Mouse (Mus musculus) kidney, embryonic 16.5 days (tissue): Measurements from ENCODE around the gene Mpl. TPM values are rescaled to one million over a fixed set of nuclear protein-coding genes. Genes with fewer than 3 reads are reported as not detected.

Experiments
- ATAC-seq: fragments of 200-750 bp; cut with Nextera tagmentation; 2 replicates; pipeline ENCODE4 v1.8.0; 2017; ENCODE audit warnings: moderate TSS enrichment; ENCODE audit not compliant: low FRiP score, low TSS enrichment
- H3K27ac ChIP-seq: fragments of 300-500 bp; sonication (generic); 2 replicates; pipeline ENCODE4 v1.5.1; 2014; ENCODE audit warnings: low read length
- H3K27me3 ChIP-seq: fragments of 300-500 bp; sonication (generic); 2 replicates; pipeline ENCODE4 v1.6.1; 2014; ENCODE audit warnings: low read length, control low read depth, mixed read lengths; ENCODE audit not compliant: insufficient read depth
- H3K36me3 ChIP-seq: fragments of 300-500 bp; sonication (generic); 2 replicates; pipeline ENCODE4 v1.6.1; 2014; ENCODE audit warnings: low read length, control low read depth, mixed read lengths; ENCODE audit not compliant: insufficient read depth
- H3K4me1 ChIP-seq: fragments of 300-500 bp; sonication (generic); 2 replicates; pipeline ENCODE4 v1.6.1; 2014; ENCODE audit warnings: low read length, control low read depth, mixed read lengths; ENCODE audit not compliant: insufficient read depth
- H3K4me2 ChIP-seq: fragments of 300-500 bp; sonication (generic); replicated peaks from 2 replicates; pipeline ENCODE4 v1.6.1; 2014; ENCODE audit warnings: low read depth, low read length
- H3K4me3 ChIP-seq: fragments of 300-500 bp; sonication (generic); 2 replicates; pipeline ENCODE4 v1.5.1; 2014; ENCODE audit warnings: mild to moderate bottlenecking, low read length
- H3K9ac ChIP-seq: fragments of 300-500 bp; sonication (generic); replicated peaks from 2 replicates; pipeline ENCODE4 v1.6.1; 2014; ENCODE audit warnings: low read length
- H3K9me3 ChIP-seq: fragments of 300-500 bp; sonication (generic); 2 replicates; pipeline ENCODE4 v1.6.1; 2016; ENCODE audit warnings: low read length, control low read depth
- WGBS: fragments of 180-500 bp; shearing (Covaris S2); extraction: QIAGEN DNeasy Blood & Tissue Kit; methylation state at CpG from one replicate; pipeline ENCODE4 v1.1.7; 2014; 5-methylcytosine and 5-hydroxymethylcytosine counted together
- polyA plus RNA-seq: library from polyadenylated mRNA; unstranded; fragments of >200 nt; fragmentation: Nextera tagmentation; extraction: Ambion mirVana; gene quantifications from 2 replicates; pipeline ENCODE4 v1.2.1, GENCODE M21; 2015

Gene Mpl
- 0.28 and 0.30 TPM in 2 replicates for polyA plus RNA-seq

- no peak for ATAC-seq
- Histone ChIP-seq H3K9ac (no peak within 1 kb of the TSS), H3K4me3 (no peak within 1 kb of the TSS), H3K4me1 (no peaks in the 10 kb centered on the region), H3K27ac (no peak within 1 kb of the TSS), H3K27me3 (no peaks in the 10 kb centered on the region; the same call in 1 of the 2 replicates), H3K4me2 (no peak within 1 kb of the TSS), H3K9me3 (no peaks in the 10 kb centered on the region), H3K36me3 (no peaks in the 10 kb centered on the region)
- 62% methylated on average over 9 of the region's 9 CpGs for WGBS
Measured at GRCm38 (mm10) chr4:118457345-118457975, at the start of gene Mpl. Gene Mpl (minus strand): TSS chr4:118457513.

GRCm38 (mm10) chr4:118505551-118505950, 48.2 kb upstream of the Mpl start:
- 72% methylated on average over 3 of the region's 3 CpGs for WGBS
- H3K27ac ChIP-seq, result no peak overlapping the region
- no peak overlapping the region for H3K4me3 ChIP-seq
- H3K9me3 ChIP-seq, result no peaks in the 10 kb centered on the region
- no peak for ATAC-seq
- 0 out of 2 replicates have a peak, but pooled peaks cover 3% of the 10 kb centered on the region for H3K4me1 ChIP-seq
- no peak overlapping the region for H3K9ac ChIP-seq
- H3K27me3 ChIP-seq, result no peaks in the 10 kb centered on the region
- H3K4me2 ChIP-seq, result no peak overlapping the region
- no peaks in the 10 kb centered on the region for H3K36me3 ChIP-seq

GRCm38 (mm10) chr4:118500792-118501191, 43.5 kb upstream of the Mpl start:
- no peak for ATAC-seq
- no peak overlapping the region for H3K4me2 ChIP-seq
- no peaks in the 10 kb centered on the region for H3K9me3 ChIP-seq
- H3K4me1 ChIP-seq, result 0 out of 2 replicates have a peak, but pooled peaks cover 7% of the 10 kb centered on the region
- WGBS, result 64% methylated on average over 9 of the region's 9 CpGs
- H3K9ac ChIP-seq, result no peak overlapping the region
- no peak overlapping the region for H3K27ac ChIP-seq
- no peak overlapping the region for H3K4me3 ChIP-seq
- no peaks in the 10 kb centered on the region for H3K27me3 ChIP-seq
- H3K36me3 ChIP-seq, result no peaks in the 10 kb centered on the region

- H3K27ac ChIP-seq, result no peak overlapping the region
- no peaks in the 10 kb centered on the region for H3K36me3 ChIP-seq
- H3K4me3 ChIP-seq, result no peak overlapping the region
- 29% methylated on average over 6 of the region's 6 CpGs for WGBS
- ATAC-seq, result no peak
- no peaks in the 10 kb centered on the region for H3K27me3 ChIP-seq
- no peak overlapping the region for H3K4me2 ChIP-seq
- no peaks in the 10 kb centered on the region for H3K9me3 ChIP-seq
- H3K9ac ChIP-seq, result no peak overlapping the region
- 0 out of 2 replicates have a peak, but pooled peaks cover 7% of the 10 kb centered on the region for H3K4me1 ChIP-seq
Measured at GRCm38 (mm10) chr4:118500171-118500724, 42.9 kb upstream of the Mpl start.

GRCm38 (mm10) chr4:118490461-118490860, 33.1 kb upstream of the Mpl start:
- Histone ChIP-seq H3K4me1 (peaks cover 8% of the 10 kb centered on the region), H3K9me3 (no peaks in the 10 kb centered on the region), H3K27me3 (no peaks in the 10 kb centered on the region), H3K36me3 (no peaks in the 10 kb centered on the region), H3K9ac (no peak overlapping the region), H3K27ac (no peak overlapping the region), H3K4me2 (no peak overlapping the region), H3K4me3 (no peak overlapping the region)
- 88% methylated on average over 10 of the region's 10 CpGs for WGBS
- ATAC-seq, result no peak

GRCm38 (mm10) chr4:118489717-118490132, 32.4 kb upstream of the Mpl start, which contains the start of gene Tie1:
Gene Tie1 (minus strand): TSS chr4:118490061.
- Histone ChIP-seq H3K27me3 (no peaks in the 10 kb centered on the region), H3K4me3 (peak within 1 kb of the TSS; percentile 37), H3K9ac (peak within 1 kb of the TSS; percentile 41; the same call in 1 of the 2 replicates), H3K4me2 (peak within 1 kb of the TSS; percentile 43), H3K9me3 (no peaks in the 10 kb centered on the region), H3K27ac (no peak within 1 kb of the TSS; the same call in 1 of the 2 replicates), H3K36me3 (no peaks in the 10 kb centered on the region), H3K4me1 (peaks cover 8% of the 10 kb centered on the region)
- peak; percentile 89 for ATAC-seq
- WGBS, result 71% methylated on average over 8 of the region's 8 CpGs

- Histone ChIP-seq H3K4me2 (no peak overlapping the region), H3K4me3 (no peak overlapping the region), H3K36me3 (no peaks in the 10 kb centered on the region), H3K27ac (no peak overlapping the region), H3K9me3 (no peaks in the 10 kb centered on the region), H3K9ac (no peak overlapping the region), H3K27me3 (no peaks in the 10 kb centered on the region), H3K4me1 (no peaks in the 10 kb centered on the region)
- 46% methylated on average over 15 of the region's 15 CpGs for WGBS
- ATAC-seq, result no peak
Measured at GRCm38 (mm10) chr4:118476773-118477530, 19.6 kb upstream of the Mpl start.

GRCm38 (mm10) chr4:118472687-118473086, 15.4 kb upstream of the Mpl start:
- Histone ChIP-seq H3K9me3 (no peaks in the 10 kb centered on the region), H3K9ac (no peak overlapping the region), H3K36me3 (no peaks in the 10 kb centered on the region), H3K27ac (no peak overlapping the region), H3K4me3 (no peak overlapping the region), H3K4me2 (no peak overlapping the region), H3K4me1 (0 out of 2 replicates have a peak, but pooled peaks cover 6% of the 10 kb centered on the region), H3K27me3 (no peaks in the 10 kb centered on the region)
- no peak for ATAC-seq
- 90% methylated on average over 11 of the region's 11 CpGs for WGBS

GRCm38 (mm10) chr4:118471281-118471680, 14.0 kb upstream of the Mpl start:
- Histone ChIP-seq H3K27me3 (no peaks in the 10 kb centered on the region), H3K9me3 (no peaks in the 10 kb centered on the region), H3K9ac (no peak overlapping the region), H3K36me3 (no peaks in the 10 kb centered on the region), H3K4me1 (0 out of 2 replicates have a peak, but pooled peaks cover 6% of the 10 kb centered on the region), H3K27ac (no peak overlapping the region), H3K4me2 (no peak overlapping the region), H3K4me3 (no peak overlapping the region)
- 49% methylated on average over 6 of the region's 6 CpGs for WGBS
- no peak for ATAC-seq
